In the genomic region with DNA sequence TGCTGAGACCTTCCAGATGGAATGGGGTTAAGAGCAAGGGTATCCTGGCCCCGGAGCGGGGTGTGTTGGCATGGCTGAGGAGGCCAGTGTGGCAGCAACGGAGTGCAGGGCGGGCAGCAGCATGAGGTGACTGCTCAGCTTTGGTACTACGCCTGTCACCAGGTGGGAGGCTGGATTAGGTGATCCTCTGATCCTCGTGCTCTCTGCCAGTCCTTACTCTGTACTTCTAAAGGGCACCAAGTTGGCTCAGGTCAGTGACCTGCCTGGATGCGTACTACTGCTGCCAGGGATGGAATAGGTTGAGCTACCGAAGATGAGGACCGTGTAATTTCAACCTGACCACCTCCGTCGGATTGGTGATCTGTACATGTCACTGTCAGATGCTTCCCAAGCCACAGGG, we compare ENCODE assay signal across 14 mouse cellular contexts.
DNase-seq lines count a peak whose midpoint lies in the region; ATAC-seq lines count a peak whose summit lies in the region.
"Had no signal": no experiment of that assay in that cellular context is flagged by ENCODE, and none has a peak within 500 bp of the region (broad histone marks: within the 10 kb centered on the region; RNA-seq: fewer than 3 reads in every experiment).

No protein-coding gene starts in this region.

- no peaks in the 10 kb centered on the region for H3K36me3 ChIP-seq in limb, embryonic 10.5 days
- H3K36me3 ChIP-seq: neural tube, embryonic 12.5 days; stomach, embryonic 15.5 days had no signal

- H3K4me3 ChIP-seq in brown adipose tissue, adult 24 weeks (ENCODE audit: insufficient read depth, low read depth, low read length) = no peak overlapping the region
- H3K4me3 ChIP-seq in limb, embryonic 10.5 days = no peak overlapping the region
- H3K4me3 ChIP-seq: forebrain, embryonic 13.5 days; neural tube, embryonic 12.5 days; stomach, embryonic 15.5 days had no signal

- no peaks in the 10 kb centered on the region for H3K9me3 ChIP-seq in limb, embryonic 10.5 days (replicated peaks)
- H3K9me3 ChIP-seq: forebrain, embryonic 13.5 days; neural tube, embryonic 12.5 days; stomach, embryonic 15.5 days had no signal

- ATAC-seq in megakaryocyte progenitor cell, adult 5-6 weeks (replicated peaks; ENCODE audit: poor library complexity) = no peak
- ATAC-seq: CD4-positive, CD25-positive, alpha-beta regulatory T cell, adult 4 months; forebrain, embryonic 13.5 days; inflammation-experienced regulatory T-cells, adult 6 months had no signal

- H3K27ac ChIP-seq in brown adipose tissue, adult 24 weeks (replicated peaks; ENCODE audit: low read depth, low read length) = peak overlapping the region; percentile 36
- peak overlapping the region; percentile 88 for H3K27ac ChIP-seq in limb, embryonic 10.5 days
- H3K27ac ChIP-seq: forebrain, embryonic 13.5 days; neural tube, embryonic 12.5 days had no signal

- H3K4me1 ChIP-seq in brown adipose tissue, adult 24 weeks (ENCODE audit: control insufficient read depth, insufficient read depth, insufficient read length, low read length) = peaks cover 25% of the 10 kb centered on the region
- H3K4me1 ChIP-seq in limb, embryonic 10.5 days = peaks cover 60% of the 10 kb centered on the region

- no peaks in the 10 kb centered on the region for H3K27me3 ChIP-seq in limb, embryonic 10.5 days (ENCODE audit: low read depth, poor library complexity, severe bottlenecking)
- H3K27me3 ChIP-seq: neural tube, embryonic 12.5 days; stomach, embryonic 15.5 days had no signal

- peak; percentile 87 for DNase-seq in heart, adult 11 months
- no peak for DNase-seq in heart, adult 18-20 months
- peak; percentile 67 for DNase-seq in gastrocnemius, postnatal 25 days
- DNase-seq in limb, embryonic 10.5 days (ENCODE audit: low spot score) = no peak
- DNase-seq in right cerebral cortex, adult 2 months (ENCODE audit: low spot score in 2 of 2) = no peak
- no peak for DNase-seq in spleen, postnatal 10 days (ENCODE audit: low spot score in 2 of 2)
- DNase-seq: lung, postnatal 10 days had no signal

- WGBS in limb, embryonic 10.5 days = 83% methylated on average over 11 of the region's 11 CpGs

Comparison
In these comparisons a context has a peak if more than half of its experiments do, and no peak if none do; other contexts are left out.
1. DNase-seq: peak in heart, adult 11 months (single experiment) and gastrocnemius, postnatal 25 days (single experiment); none in heart, adult 18-20 months (0 of 2), limb, embryonic 10.5 days (single experiment), right cerebral cortex, adult 2 months (0 of 2) and spleen, postnatal 10 days (0 of 2).